Mouse (Mus musculus): ENCODE measurements around the gene Antxr2. TPM values are rescaled to one million over a fixed set of nuclear protein-coding genes. Genes with fewer than 3 reads are reported as not detected.

Antxr2 gene
- polyA plus RNA-seq, 1 experiment from 2014 or later: 56.1 TPM

DNA sequence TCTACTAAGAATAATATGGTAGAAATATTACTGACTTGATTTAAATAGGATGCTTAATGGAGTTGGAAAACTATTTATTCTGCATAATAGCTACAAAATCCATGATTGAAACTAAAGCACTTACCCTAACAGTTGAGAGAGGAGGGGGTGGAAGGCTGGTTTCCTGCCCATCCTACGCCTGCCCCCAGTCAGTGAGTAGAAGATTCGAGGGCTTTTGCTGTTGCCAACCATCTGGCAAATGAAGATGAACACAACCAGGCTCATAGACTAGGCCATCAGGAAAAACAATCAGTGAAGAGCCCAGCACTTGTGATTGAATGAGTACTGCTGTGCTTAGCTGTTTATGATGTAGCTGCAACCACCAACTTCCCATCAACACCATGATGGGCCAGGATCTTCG lies 125.0 kb downstream of the Antxr2 start:
- 89% methylated on average over 3 of the region's 3 CpGs for WGBS
- ATAC-seq (replicated peaks; ENCODE audit: insufficient number of reproducible peaks, insufficient read depth, low FRiP score, low read depth): no peak
- Histone ChIP-seq H3K9me3 (replicated peaks) (no peaks in the 10 kb centered on the region), H3K27me3 (no peaks in the 10 kb centered on the region), H3K9ac (no peak overlapping the region), H3K4me3 (no peak overlapping the region), H3K27ac (no peak overlapping the region), H3K4me1 (replicated peaks) (peaks cover 5% of the 10 kb centered on the region), H3K4me2 (no peak overlapping the region), H3K36me3 (no peaks in the 10 kb centered on the region)

DNA sequence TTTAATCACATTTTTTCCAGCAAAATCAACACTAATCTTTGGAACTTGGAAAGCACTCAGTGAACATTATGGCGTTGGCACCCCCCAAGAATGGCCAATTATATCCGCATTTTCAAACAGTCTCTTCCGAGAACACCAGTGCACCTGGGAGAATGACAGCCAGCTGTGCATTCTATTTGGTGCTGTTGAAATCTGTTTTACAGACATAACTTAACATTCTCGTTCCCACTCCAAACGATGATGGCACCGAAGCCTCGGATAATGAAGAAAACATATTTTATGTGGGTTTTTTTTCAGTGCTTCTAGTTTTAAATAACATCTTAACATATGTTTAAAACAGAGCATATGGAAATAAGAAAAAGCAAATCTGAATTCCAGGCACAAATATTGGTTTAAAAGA lies 129.7 kb downstream of the Antxr2 start:
- no peaks in the 10 kb centered on the region for H3K36me3 ChIP-seq
- no peaks in the 10 kb centered on the region for H3K4me1 ChIP-seq (replicated peaks)
- H3K27me3 ChIP-seq: no peaks in the 10 kb centered on the region
- 93% methylated on average over 7 of the region's 7 CpGs for WGBS
- no peak for ATAC-seq (replicated peaks; ENCODE audit: insufficient number of reproducible peaks, insufficient read depth, low FRiP score, low read depth)
- no peak overlapping the region for H3K4me2 ChIP-seq
- H3K9me3 ChIP-seq (replicated peaks): no peaks in the 10 kb centered on the region
- no peak overlapping the region for H3K27ac ChIP-seq
- H3K9ac ChIP-seq: no peak overlapping the region
- H3K4me3 ChIP-seq: no peak overlapping the region

DNA sequence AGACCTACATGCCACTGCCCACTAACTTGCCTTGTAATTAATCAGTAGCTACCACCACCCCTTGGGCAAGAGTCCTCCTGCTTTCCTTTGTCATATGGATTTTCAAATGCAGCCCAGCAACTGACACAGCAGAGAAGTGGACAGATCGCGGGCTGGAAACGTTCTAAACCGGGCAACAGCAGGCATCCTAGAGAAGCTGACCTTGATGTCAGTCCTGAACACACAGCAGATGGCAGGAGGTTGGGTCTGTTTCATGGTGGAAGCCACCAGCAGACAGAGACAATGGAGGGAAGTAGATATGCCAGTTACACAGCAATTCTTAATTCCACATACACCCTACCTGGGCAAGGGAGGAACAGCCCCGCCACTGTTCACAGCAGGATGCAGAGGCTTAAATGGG lies 131.5 kb downstream of the Antxr2 start:
- no peak for ATAC-seq (replicated peaks; ENCODE audit: insufficient number of reproducible peaks, insufficient read depth, low FRiP score, low read depth)
- Histone ChIP-seq H3K9me3 (replicated peaks) (no peaks in the 10 kb centered on the region), H3K27ac (no peak overlapping the region), H3K4me1 (replicated peaks) (no peaks in the 10 kb centered on the region), H3K4me2 (no peak overlapping the region), H3K9ac (no peak overlapping the region), H3K27me3 (no peaks in the 10 kb centered on the region), H3K4me3 (no peak overlapping the region), H3K36me3 (peaks cover 8% of the 10 kb centered on the region; the same call in 1 of the 2 replicates)
- 90% methylated on average over 5 of the region's 5 CpGs for WGBS

DNA sequence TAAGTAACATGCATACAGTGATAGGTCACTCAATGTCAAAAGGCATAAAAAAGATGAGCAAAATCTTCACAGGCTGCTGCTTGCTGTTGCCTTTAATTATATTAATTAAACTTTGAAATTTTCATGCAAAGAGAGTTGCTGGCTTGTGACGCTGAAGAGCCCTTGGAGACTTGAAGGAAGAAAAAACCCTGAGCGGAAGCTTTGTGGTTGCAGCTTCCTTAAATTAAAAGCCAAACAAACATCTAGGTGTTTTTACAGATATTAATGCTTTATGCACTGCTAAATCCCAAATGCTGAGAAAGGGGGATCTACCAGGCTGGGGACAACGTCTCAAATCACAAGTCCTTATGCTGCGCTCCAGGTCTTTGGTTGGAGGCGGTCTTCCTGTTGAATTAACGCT lies 145.4 kb downstream of the Antxr2 start:
- H3K4me2 ChIP-seq: no peak overlapping the region
- H3K36me3 ChIP-seq: peaks cover 20% of the 10 kb centered on the region; the same call in 1 of the 2 replicates
- no peaks in the 10 kb centered on the region for H3K4me1 ChIP-seq (replicated peaks)
- no peak overlapping the region for H3K9ac ChIP-seq
- H3K4me3 ChIP-seq: no peak overlapping the region
- H3K9me3 ChIP-seq (replicated peaks): no peaks in the 10 kb centered on the region
- H3K27me3 ChIP-seq: no peaks in the 10 kb centered on the region
- ATAC-seq (replicated peaks; ENCODE audit: insufficient number of reproducible peaks, insufficient read depth, low FRiP score, low read depth): no peak
- 88% methylated on average over 6 of the region's 6 CpGs for WGBS
- no peak overlapping the region for H3K27ac ChIP-seq

GRCm38 (mm10) chr5:97884110-97884509 lies 146.7 kb downstream of the Antxr2 start:
- H3K36me3 ChIP-seq: peaks cover 20% of the 10 kb centered on the region; the same call in 1 of the 2 replicates
- 76% methylated on average over 3 of the region's 3 CpGs for WGBS
- ATAC-seq (replicated peaks; ENCODE audit: insufficient number of reproducible peaks, insufficient read depth, low FRiP score, low read depth): no peak

DNA sequence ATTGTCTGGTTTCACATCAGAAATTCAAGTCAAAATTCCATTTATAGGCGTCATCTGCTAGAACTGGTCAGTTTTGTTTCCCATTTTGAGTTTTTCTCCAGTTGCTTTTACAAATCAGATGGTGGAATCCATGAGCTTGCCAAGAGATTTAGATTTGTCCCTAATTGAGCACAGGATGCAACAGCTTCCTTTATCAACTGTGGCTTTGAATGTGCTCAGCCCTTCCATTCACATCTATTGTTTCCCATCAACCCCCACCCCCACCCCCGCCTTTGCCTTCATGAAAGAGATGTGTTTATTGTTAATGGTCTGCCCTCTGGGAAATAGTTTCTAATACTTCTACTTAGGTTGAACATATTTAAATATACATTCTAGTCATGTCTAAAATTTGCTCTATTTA lies 149.4 kb downstream of the Antxr2 start:
- peaks cover 20% of the 10 kb centered on the region; the same call in 1 of the 2 replicates for H3K36me3 ChIP-seq
- no peak for ATAC-seq (replicated peaks; ENCODE audit: insufficient number of reproducible peaks, insufficient read depth, low FRiP score, low read depth)
- 75% methylated on average over 2 of the region's 2 CpGs for WGBS
- no peak overlapping the region for H3K9ac ChIP-seq
- H3K27me3 ChIP-seq: no peaks in the 10 kb centered on the region
- H3K27ac ChIP-seq: no peak overlapping the region
- H3K4me2 ChIP-seq: no peak overlapping the region
- no peaks in the 10 kb centered on the region for H3K9me3 ChIP-seq (replicated peaks)
- no peak overlapping the region for H3K4me3 ChIP-seq
- no peaks in the 10 kb centered on the region for H3K4me1 ChIP-seq (replicated peaks)

More at GRCm38 (mm10) chr5:97884110-97884509, 146.7 kb downstream of the Antxr2 start:
- H3K27me3 ChIP-seq: no peaks in the 10 kb centered on the region
- no peak overlapping the region for H3K4me3 ChIP-seq
- H3K9me3 ChIP-seq (replicated peaks): no peaks in the 10 kb centered on the region
- H3K4me2 ChIP-seq: no peak overlapping the region
- H3K9ac ChIP-seq: no peak overlapping the region
- no peak overlapping the region for H3K27ac ChIP-seq
- H3K4me1 ChIP-seq (replicated peaks): no peaks in the 10 kb centered on the region

GRCm38 (mm10) chr5:97880115-97880514 lies 150.7 kb downstream of the Antxr2 start:
- no peak overlapping the region for H3K4me2 ChIP-seq
- H3K4me3 ChIP-seq: no peak overlapping the region
- H3K4me1 ChIP-seq (replicated peaks): no peaks in the 10 kb centered on the region
- no peak overlapping the region for H3K27ac ChIP-seq
- no peak for ATAC-seq (replicated peaks; ENCODE audit: insufficient number of reproducible peaks, insufficient read depth, low FRiP score, low read depth)
- peaks cover 10% of the 10 kb centered on the region; the same call in 1 of the 2 replicates for H3K36me3 ChIP-seq
- no peak overlapping the region for H3K9ac ChIP-seq
- H3K9me3 ChIP-seq (replicated peaks): no peaks in the 10 kb centered on the region
- WGBS: 77% methylated on average over 8 of the region's 8 CpGs
- no peaks in the 10 kb centered on the region for H3K27me3 ChIP-seq

DNA sequence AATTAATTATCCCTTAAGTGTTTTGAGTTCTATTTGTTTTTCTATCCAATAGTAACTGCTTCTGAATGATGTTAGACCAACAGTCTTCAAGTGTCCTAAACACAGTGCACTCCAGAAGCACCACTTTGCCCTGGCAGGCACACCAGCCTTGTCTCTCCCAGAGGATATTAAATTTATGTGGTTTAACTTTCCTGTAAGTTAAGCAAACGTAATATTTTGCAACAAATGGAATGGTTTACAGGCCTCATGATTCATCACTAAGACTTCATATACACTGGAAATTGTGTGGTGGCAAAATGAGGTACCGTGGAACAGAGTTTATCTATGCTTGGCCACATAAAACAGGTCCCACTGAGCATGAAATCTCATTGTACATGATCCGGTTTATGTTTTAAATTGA lies 152.0 kb downstream of the Antxr2 start:
- Histone ChIP-seq H3K9me3 (replicated peaks) (no peaks in the 10 kb centered on the region), H3K36me3 (no peaks in the 10 kb centered on the region), H3K9ac (no peak overlapping the region), H3K4me1 (replicated peaks) (no peaks in the 10 kb centered on the region), H3K4me2 (no peak overlapping the region), H3K27ac (no peak overlapping the region), H3K4me3 (no peak overlapping the region), H3K27me3 (no peaks in the 10 kb centered on the region)
- 73% methylated on average over 3 of the region's 3 CpGs for WGBS
- ATAC-seq (replicated peaks; ENCODE audit: insufficient number of reproducible peaks, insufficient read depth, low FRiP score, low read depth): no peak

GRCm38 (mm10) chr5:97878215-97878794 lies 152.5 kb downstream of the Antxr2 start:
- WGBS: 67% methylated on average over 1 of the region's 1 CpGs
- no peaks in the 10 kb centered on the region for H3K9me3 ChIP-seq (replicated peaks)
- no peaks in the 10 kb centered on the region for H3K36me3 ChIP-seq
- H3K4me3 ChIP-seq: no peak overlapping the region
- H3K4me1 ChIP-seq (replicated peaks): no peaks in the 10 kb centered on the region
- H3K27me3 ChIP-seq: no peaks in the 10 kb centered on the region
- ATAC-seq (replicated peaks; ENCODE audit: insufficient number of reproducible peaks, insufficient read depth, low FRiP score, low read depth): 0 out of 2 replicates have a peak, but pooled peaks have one; percentile 39
- H3K9ac ChIP-seq: no peak overlapping the region
- no peak overlapping the region for H3K27ac ChIP-seq
- H3K4me2 ChIP-seq: no peak overlapping the region

GRCm38 (mm10) chr5:97876895-97877294 lies 153.9 kb downstream of the Antxr2 start:
- 89% methylated on average over 2 of the region's 2 CpGs for WGBS
- H3K27me3 ChIP-seq: no peaks in the 10 kb centered on the region
- H3K9ac ChIP-seq: no peak overlapping the region
- ATAC-seq (replicated peaks; ENCODE audit: insufficient number of reproducible peaks, insufficient read depth, low FRiP score, low read depth): no peak
- no peak overlapping the region for H3K4me3 ChIP-seq
- no peak overlapping the region for H3K27ac ChIP-seq
- H3K4me1 ChIP-seq (replicated peaks): no peaks in the 10 kb centered on the region
- no peaks in the 10 kb centered on the region for H3K36me3 ChIP-seq
- H3K9me3 ChIP-seq (replicated peaks): no peaks in the 10 kb centered on the region
- H3K4me2 ChIP-seq: no peak overlapping the region

- Histone ChIP-seq H3K27ac (no peak overlapping the region), H3K36me3 (no peaks in the 10 kb centered on the region), H3K4me1 (replicated peaks) (no peaks in the 10 kb centered on the region), H3K4me2 (no peak overlapping the region), H3K4me3 (no peak overlapping the region), H3K27me3 (no peaks in the 10 kb centered on the region), H3K9ac (no peak overlapping the region), H3K9me3 (replicated peaks) (no peaks in the 10 kb centered on the region)
- WGBS: 61% methylated on average over 2 of the region's 2 CpGs
- ATAC-seq (replicated peaks; ENCODE audit: insufficient number of reproducible peaks, insufficient read depth, low FRiP score, low read depth): no peak
Observed at GRCm38 (mm10) chr5:97867921-97868320, 162.9 kb downstream of the Antxr2 start.

GRCm38 (mm10) chr5:97866975-97867374 lies 163.9 kb downstream of the Antxr2 start:
- H3K4me2 ChIP-seq: no peak overlapping the region
- no peak for ATAC-seq (replicated peaks; ENCODE audit: insufficient number of reproducible peaks, insufficient read depth, low FRiP score, low read depth)
- 83% methylated on average over 3 of the region's 3 CpGs for WGBS

More at GRCm38 (mm10) chr5:97866975-97867374, 163.9 kb downstream of the Antxr2 start:
- Histone ChIP-seq H3K27me3 (no peaks in the 10 kb centered on the region), H3K27ac (no peak overlapping the region), H3K4me3 (no peak overlapping the region), H3K9me3 (replicated peaks) (no peaks in the 10 kb centered on the region), H3K36me3 (no peaks in the 10 kb centered on the region), H3K9ac (no peak overlapping the region), H3K4me1 (replicated peaks) (no peaks in the 10 kb centered on the region)
